Mouse (Mus musculus): Measurements from ENCODE around the gene Gpc6. TPM values are rescaled to one million over a fixed set of nuclear protein-coding genes. Genes with fewer than 3 reads are reported as not detected.

The Gpc6 gene
- polyA plus RNA-seq, 1 experiment = 4.7 TPM

DNA sequence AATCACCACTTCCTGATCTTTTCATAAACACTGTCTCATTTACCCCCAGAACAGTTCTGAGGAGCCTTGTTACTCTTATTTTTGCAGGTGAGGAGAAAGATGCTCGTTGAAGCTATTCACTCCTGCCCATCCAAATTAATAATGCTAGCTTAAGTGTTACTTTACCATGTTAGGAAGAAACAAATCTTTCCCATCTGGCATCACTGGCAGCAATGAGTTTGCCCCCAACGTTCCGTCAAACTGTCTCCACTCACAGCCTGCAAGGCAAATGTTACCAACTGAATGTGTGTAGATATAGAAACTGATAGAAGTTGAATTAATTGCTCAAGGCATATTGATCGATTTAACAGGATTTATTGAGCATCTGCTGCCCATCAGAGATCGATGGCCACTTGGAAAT is 1047.5 kb downstream of the Gpc6 start:
- no peak overlapping the region for H3K4me3 ChIP-seq (ENCODE audit: insufficient read depth, low read length)
- H3K4me1 ChIP-seq (ENCODE audit: control insufficient read depth, insufficient read depth, low read length) = no peaks in the 10 kb centered on the region
- TF ChIP-seq CTCF (IDR thresholded peaks at IDR 0.05; ENCODE audit: extremely low read depth, insufficient read depth, low read length) = no peak
- no peak for TF ChIP-seq POLR2A (IDR thresholded peaks at IDR 0.05; ENCODE audit: extremely low read depth, insufficient read depth, low read length)
- H3K27ac ChIP-seq (ENCODE audit: insufficient read depth, low read length) = no peak overlapping the region

DNA sequence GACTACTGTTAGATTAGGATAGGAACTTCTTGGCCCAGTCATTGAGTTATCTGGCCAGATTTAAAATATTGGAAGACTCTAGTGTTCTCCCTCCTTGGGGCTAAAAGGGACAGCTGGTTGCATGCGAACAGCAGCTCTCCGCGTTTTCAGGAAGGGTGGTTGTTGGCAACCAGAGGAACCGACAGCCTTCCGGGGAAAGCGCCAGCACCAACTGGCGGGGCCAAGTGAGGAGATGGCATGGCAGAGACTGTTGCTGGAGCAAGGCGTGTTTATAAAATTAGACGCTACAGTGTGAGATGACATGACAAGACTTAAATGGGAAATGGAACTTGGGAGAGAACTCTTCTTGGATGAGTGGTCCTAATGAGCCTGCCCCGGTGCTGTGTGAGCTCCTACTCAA is 1056.4 kb downstream of the Gpc6 start:
- TF ChIP-seq POLR2A (IDR thresholded peaks at IDR 0.05; ENCODE audit: extremely low read depth, insufficient read depth, low read length) (no peak), CTCF (IDR thresholded peaks at IDR 0.05; ENCODE audit: extremely low read depth, insufficient read depth, low read length) (no peak)
- no peak overlapping the region for H3K4me3 ChIP-seq (ENCODE audit: insufficient read depth, low read length)
- H3K27ac ChIP-seq (ENCODE audit: insufficient read depth, low read length) = no peak overlapping the region
- no peaks in the 10 kb centered on the region for H3K4me1 ChIP-seq (ENCODE audit: control insufficient read depth, insufficient read depth, low read length)

DNA sequence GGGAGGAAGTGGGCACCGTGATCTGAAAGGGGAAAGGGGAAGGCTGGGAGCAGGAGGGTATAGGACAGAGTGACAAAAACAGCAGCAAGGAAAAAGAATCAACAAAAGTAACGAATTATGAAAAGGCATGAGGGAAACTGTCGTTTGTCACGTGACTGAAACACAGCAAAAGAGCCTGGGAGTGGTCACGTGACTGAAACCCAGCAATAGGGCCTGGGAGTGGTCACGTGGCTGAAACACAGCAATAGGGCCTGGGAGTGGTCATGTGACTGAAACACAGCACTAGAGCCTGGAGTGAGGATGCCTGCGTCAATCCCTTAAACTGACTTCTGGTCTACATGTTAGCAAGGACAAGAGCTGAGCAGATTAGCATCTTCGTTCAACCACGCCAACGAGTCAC is 1063.3 kb downstream of the Gpc6 start:
- Histone ChIP-seq H3K4me3 (ENCODE audit: insufficient read depth, low read length) (no peak overlapping the region), H3K4me1 (ENCODE audit: control insufficient read depth, insufficient read depth, low read length) (no peaks in the 10 kb centered on the region), H3K27ac (ENCODE audit: insufficient read depth, low read length) (no peak overlapping the region)
- TF ChIP-seq POLR2A (IDR thresholded peaks at IDR 0.05; ENCODE audit: extremely low read depth, insufficient read depth, low read length) (no peak), CTCF (IDR thresholded peaks at IDR 0.05; ENCODE audit: extremely low read depth, insufficient read depth, low read length) (no peak)

DNA sequence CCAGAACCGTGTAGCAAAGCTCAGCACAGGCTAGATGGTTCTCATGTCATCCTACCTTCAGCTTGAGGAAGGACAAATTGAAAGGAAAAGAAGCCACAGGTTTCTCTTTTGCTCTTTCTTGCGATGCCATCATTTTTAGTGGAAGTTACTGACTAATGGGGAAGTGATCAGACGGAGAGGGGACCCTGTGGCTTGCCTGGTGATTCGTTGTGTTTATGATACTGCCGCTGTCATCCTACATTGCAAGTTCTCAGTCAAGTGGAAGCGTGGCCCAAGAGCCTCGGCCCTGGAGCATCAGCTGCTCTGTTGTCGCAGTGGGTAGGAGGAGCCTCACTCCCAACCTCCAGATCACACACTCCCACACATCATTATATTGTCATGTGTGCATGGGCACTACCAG is 1065.1 kb downstream of the Gpc6 start:
- TF ChIP-seq CTCF (IDR thresholded peaks at IDR 0.05; ENCODE audit: extremely low read depth, insufficient read depth, low read length) (no peak), POLR2A (IDR thresholded peaks at IDR 0.05; ENCODE audit: extremely low read depth, insufficient read depth, low read length) (no peak)
- Histone ChIP-seq H3K27ac (ENCODE audit: insufficient read depth, low read length) (no peak overlapping the region), H3K4me3 (ENCODE audit: insufficient read depth, low read length) (no peak overlapping the region), H3K4me1 (ENCODE audit: control insufficient read depth, insufficient read depth, low read length) (no peaks in the 10 kb centered on the region)

DNA sequence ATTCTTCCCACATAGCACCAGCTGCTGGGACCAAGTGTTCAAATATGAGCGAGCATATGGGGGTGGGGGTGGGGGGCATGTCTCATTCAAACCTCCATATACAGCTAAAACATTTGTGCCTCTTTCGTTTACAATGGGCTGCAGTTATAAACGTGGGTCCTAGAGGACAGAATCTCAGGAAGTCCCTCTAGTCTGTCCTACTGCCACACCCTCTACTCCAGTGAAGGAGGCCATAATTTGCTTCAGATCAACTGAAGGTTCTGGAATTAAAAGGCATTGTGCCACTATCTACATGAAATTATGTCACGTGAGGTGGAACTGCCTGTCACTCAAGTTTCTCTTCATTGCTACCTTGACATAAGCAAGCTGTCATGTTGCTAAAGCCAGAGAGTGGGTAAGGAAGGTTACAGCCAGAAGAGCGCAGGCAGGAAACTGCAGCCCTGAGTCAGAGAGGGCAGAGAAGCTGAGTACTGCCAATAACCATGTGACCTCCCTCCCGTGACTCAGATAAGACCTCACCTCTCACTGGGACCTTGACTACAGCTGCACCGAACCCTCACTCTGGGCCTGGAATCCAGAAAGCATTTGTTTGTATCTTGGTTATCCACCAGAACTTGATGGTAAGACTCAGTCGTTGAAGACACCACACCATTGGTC is 1067.6 kb downstream of the Gpc6 start:
- H3K4me3 ChIP-seq (ENCODE audit: insufficient read depth, low read length) = no peak overlapping the region
- no peak overlapping the region for H3K27ac ChIP-seq (ENCODE audit: insufficient read depth, low read length)
- no peaks in the 10 kb centered on the region for H3K4me1 ChIP-seq (ENCODE audit: control insufficient read depth, insufficient read depth, low read length)
- TF ChIP-seq POLR2A (IDR thresholded peaks at IDR 0.05; ENCODE audit: extremely low read depth, insufficient read depth, low read length) (no peak), CTCF (IDR thresholded peaks at IDR 0.05; ENCODE audit: extremely low read depth, insufficient read depth, low read length) (no peak)

DNA sequence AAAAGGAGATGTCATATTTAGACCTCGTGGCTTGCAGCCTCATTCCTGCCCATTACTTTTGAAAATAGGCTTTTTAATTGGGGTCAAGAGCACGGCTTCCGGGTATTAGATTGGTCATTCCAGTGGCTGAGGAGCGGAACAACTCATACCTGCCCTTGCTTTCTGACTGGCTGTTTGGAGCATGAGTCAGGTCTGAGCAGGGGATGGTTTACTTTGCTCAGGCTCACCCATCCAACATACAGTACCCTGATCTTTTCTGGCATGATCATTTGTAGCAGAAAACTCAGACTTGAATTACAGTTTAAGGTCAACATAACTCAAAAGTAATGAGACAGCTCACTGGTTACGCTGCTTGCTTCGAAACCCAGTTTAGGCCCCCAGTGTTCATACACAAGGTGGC is 1068.7 kb downstream of the Gpc6 start:
- H3K27ac ChIP-seq (ENCODE audit: insufficient read depth, low read length) = no peak overlapping the region
- TF ChIP-seq CTCF (IDR thresholded peaks at IDR 0.05; ENCODE audit: extremely low read depth, insufficient read depth, low read length) = no peak
- TF ChIP-seq POLR2A (IDR thresholded peaks at IDR 0.05; ENCODE audit: extremely low read depth, insufficient read depth, low read length) = no peak
- H3K4me1 ChIP-seq (ENCODE audit: control insufficient read depth, insufficient read depth, low read length) = no peaks in the 10 kb centered on the region
- H3K4me3 ChIP-seq (ENCODE audit: insufficient read depth, low read length) = no peak overlapping the region

DNA sequence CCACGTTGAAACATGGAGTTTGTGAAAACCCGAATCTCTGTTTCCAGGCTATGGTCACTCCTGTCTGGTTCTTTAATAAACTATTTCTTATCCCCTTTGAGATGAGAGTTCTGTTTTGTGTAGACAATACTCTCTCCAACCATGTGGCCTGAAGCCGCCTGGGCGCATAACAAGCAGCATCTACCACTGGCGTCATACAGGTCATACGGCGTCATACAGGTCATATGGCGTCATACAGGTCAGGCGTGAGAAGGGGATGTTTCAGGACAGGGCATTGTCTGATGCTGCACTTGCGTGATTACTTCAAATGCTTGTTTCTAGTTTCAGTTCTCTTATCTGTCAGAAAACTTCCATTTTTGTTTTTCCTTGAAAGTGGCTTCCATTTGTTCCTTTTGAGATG is 1079.3 kb downstream of the Gpc6 start:
- no peak for TF ChIP-seq CTCF (IDR thresholded peaks at IDR 0.05; ENCODE audit: extremely low read depth, insufficient read depth, low read length)
- no peak for TF ChIP-seq POLR2A (IDR thresholded peaks at IDR 0.05; ENCODE audit: extremely low read depth, insufficient read depth, low read length)
- no peak overlapping the region for H3K4me3 ChIP-seq (ENCODE audit: insufficient read depth, low read length)
- no peak overlapping the region for H3K27ac ChIP-seq (ENCODE audit: insufficient read depth, low read length)
- H3K4me1 ChIP-seq (ENCODE audit: control insufficient read depth, insufficient read depth, low read length) = no peaks in the 10 kb centered on the region

DNA sequence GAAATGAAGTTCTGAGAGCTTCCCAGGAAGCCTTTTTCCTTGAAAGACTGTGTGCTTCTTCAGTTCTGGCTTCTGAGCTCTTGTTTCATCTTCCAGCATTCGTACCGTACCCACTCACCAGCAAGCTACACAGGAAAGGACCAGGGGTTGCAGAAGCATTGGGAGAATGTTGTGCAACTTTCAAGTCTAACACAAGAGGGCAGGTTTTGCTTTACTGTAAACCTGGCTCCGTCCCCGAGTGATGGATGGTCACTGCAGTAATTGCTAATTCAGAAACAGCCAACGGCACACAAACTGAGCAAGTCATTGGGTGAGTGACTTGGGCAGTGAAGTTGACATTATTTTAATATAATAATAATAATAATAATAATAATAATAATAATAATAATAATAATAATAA is 1080.6 kb downstream of the Gpc6 start:
- no peaks in the 10 kb centered on the region for H3K4me1 ChIP-seq (ENCODE audit: control insufficient read depth, insufficient read depth, low read length)
- TF ChIP-seq POLR2A (IDR thresholded peaks at IDR 0.05; ENCODE audit: extremely low read depth, insufficient read depth, low read length) = no peak
- peak; percentile 67 for TF ChIP-seq CTCF (IDR thresholded peaks at IDR 0.05; ENCODE audit: extremely low read depth, insufficient read depth, low read length)
- H3K4me3 ChIP-seq (ENCODE audit: insufficient read depth, low read length) = no peak overlapping the region

DNA sequence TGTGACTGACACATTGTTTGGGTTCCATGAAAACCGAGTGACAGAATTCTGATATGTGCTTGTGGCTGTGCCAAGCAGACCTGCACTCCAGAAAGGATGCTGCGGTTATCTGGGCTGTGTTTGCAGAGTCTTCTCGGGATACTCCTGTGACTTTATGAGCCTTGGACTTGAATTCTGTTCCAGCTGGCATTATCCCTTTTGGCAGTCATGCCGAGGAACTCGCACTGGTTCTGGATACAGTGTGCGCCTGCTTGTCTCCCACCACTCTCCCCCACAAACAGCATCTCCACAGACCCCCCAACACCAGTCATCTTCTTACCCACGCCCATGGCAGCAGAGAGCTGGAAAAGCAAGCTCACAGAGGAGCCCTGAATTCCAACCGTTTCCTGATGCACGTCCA is 1084.4 kb downstream of the Gpc6 start:
- Histone ChIP-seq H3K27ac (ENCODE audit: insufficient read depth, low read length) (no peak overlapping the region), H3K4me1 (ENCODE audit: control insufficient read depth, insufficient read depth, low read length) (no peaks in the 10 kb centered on the region), H3K4me3 (ENCODE audit: insufficient read depth, low read length) (no peak overlapping the region)
- TF ChIP-seq POLR2A (IDR thresholded peaks at IDR 0.05; ENCODE audit: extremely low read depth, insufficient read depth, low read length) = no peak
- no peak for TF ChIP-seq CTCF (IDR thresholded peaks at IDR 0.05; ENCODE audit: extremely low read depth, insufficient read depth, low read length)

More for the DNA sequence above, 1080.6 kb downstream of the Gpc6 start:
- no peak overlapping the region for H3K27ac ChIP-seq (ENCODE audit: insufficient read depth, low read length)

DNA sequence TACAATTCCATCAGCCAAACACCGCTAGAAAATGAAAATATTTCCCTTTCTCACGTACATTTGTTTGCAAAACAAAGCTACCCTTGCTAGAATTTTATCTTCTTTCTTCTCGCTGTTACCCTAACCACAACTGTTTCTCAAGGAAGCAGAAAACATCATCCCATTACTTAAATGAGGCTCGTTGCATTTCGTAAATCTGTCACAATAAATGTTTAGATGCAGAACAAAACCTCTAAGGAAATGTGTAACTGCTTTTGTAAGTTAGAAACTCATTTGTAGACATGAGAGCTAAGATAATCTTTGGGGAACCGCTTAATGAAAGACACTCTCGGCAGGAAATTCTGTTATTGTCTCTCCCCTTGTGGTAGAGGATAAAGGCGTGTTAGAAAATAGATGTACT is 1088.1 kb downstream of the Gpc6 start:
- Histone ChIP-seq H3K27ac (ENCODE audit: insufficient read depth, low read length) (no peak overlapping the region), H3K4me3 (ENCODE audit: insufficient read depth, low read length) (no peak overlapping the region), H3K4me1 (ENCODE audit: control insufficient read depth, insufficient read depth, low read length) (no peaks in the 10 kb centered on the region)
- TF ChIP-seq CTCF (IDR thresholded peaks at IDR 0.05; ENCODE audit: extremely low read depth, insufficient read depth, low read length) (no peak), POLR2A (IDR thresholded peaks at IDR 0.05; ENCODE audit: extremely low read depth, insufficient read depth, low read length) (no peak)

All from cortical plate, adult 2 months (tissue).